Mouse (Mus musculus): Measurements from ENCODE around the gene Zdhhc6.
A peak's percentile ranks its signal among the peaks of the same experiment; 100 is the strongest.

Gene Zdhhc6

GRCm38 (mm10) chr19:55299378-55299777, 16.5 kb downstream of the Zdhhc6 start:
- DNase-seq, result no peak

GRCm38 (mm10) chr19:55297961-55298360, 17.9 kb downstream of the Zdhhc6 start:
- DNase-seq, result no peak

- no peak for DNase-seq
Measured at GRCm38 (mm10) chr19:55297489-55297888, 18.3 kb downstream of the Zdhhc6 start.

GRCm38 (mm10) chr19:55296301-55296700, 19.5 kb downstream of the Zdhhc6 start:
- no peak for DNase-seq

- no peak for DNase-seq
Measured at GRCm38 (mm10) chr19:55295556-55295955, 20.3 kb downstream of the Zdhhc6 start.

GRCm38 (mm10) chr19:55295075-55295474, 20.8 kb downstream of the Zdhhc6 start:
- DNase-seq, result no peak

- no peak for DNase-seq
Measured at GRCm38 (mm10) chr19:55293175-55293574, 22.7 kb downstream of the Zdhhc6 start.

GRCm38 (mm10) chr19:55292210-55292850, 23.5 kb downstream of the Zdhhc6 start:
- no peak for DNase-seq

GRCm38 (mm10) chr19:55290621-55291270, 25.1 kb downstream of the Zdhhc6 start:
- DNase-seq, result no peak

- no peak for DNase-seq
Measured at GRCm38 (mm10) chr19:55288974-55289373, 26.9 kb downstream of the Zdhhc6 start.

GRCm38 (mm10) chr19:55286034-55286433, 29.8 kb downstream of the Zdhhc6 start:
- DNase-seq, result no peak

GRCm38 (mm10) chr19:55284093-55284492, 31.7 kb downstream of the Zdhhc6 start:
- no peak for DNase-seq

GRCm38 (mm10) chr19:55276770-55277169, 39.1 kb downstream of the Zdhhc6 start:
- DNase-seq, result no peak

GRCm38 (mm10) chr19:55276100-55276499, 39.7 kb downstream of the Zdhhc6 start:
- DNase-seq, result no peak

- no peak for DNase-seq
Measured at GRCm38 (mm10) chr19:55273340-55273739, 42.5 kb downstream of the Zdhhc6 start.

GRCm38 (mm10) chr19:55271448-55271847, 44.4 kb downstream of the Zdhhc6 start:
- DNase-seq, result no peak

- DNase-seq, result peak; percentile 19 to 59
Measured at GRCm38 (mm10) chr19:55269051-55269450, 46.8 kb downstream of the Zdhhc6 start.

- peak; percentile 14 to 67 for DNase-seq
Measured at GRCm38 (mm10) chr19:55268150-55268549, 47.7 kb downstream of the Zdhhc6 start.

GRCm38 (mm10) chr19:55266786-55267185, 49.0 kb downstream of the Zdhhc6 start:
- DNase-seq, result peak; percentile 72 to 86

GRCm38 (mm10) chr19:55265269-55265668, 50.6 kb downstream of the Zdhhc6 start:
- no peak for DNase-seq

- DNase-seq, result no peak
Measured at GRCm38 (mm10) chr19:55260389-55261184, 55.2 kb downstream of the Zdhhc6 start.

- no peak for DNase-seq
Measured at GRCm38 (mm10) chr19:55258514-55258913, 57.3 kb downstream of the Zdhhc6 start.

GRCm38 (mm10) chr19:55257656-55258375, 58.0 kb downstream of the Zdhhc6 start:
- DNase-seq, result peak in 1 of 2 experiments; percentile 52
